Mouse (Mus musculus): Measurements from ENCODE around the gene Paqr8. TPM values are rescaled to one million over a fixed set of nuclear protein-coding genes. Genes with fewer than 3 reads are reported as not detected.

The Paqr8 gene
- polyA plus RNA-seq, 1 experiment from 2014 or later = 5.0 TPM

GRCm38 (mm10) chr1:20981764-20982163, 91.4 kb downstream of the Paqr8 start:
- H3K4me1 ChIP-seq = no peaks in the 10 kb centered on the region

GRCm38 (mm10) chr1:20984103-20984502, 93.7 kb downstream of the Paqr8 start:
- no peak for ATAC-seq (ENCODE audit: borderline replicate concordance, extremely low read depth, low FRiP score, low TSS enrichment)
- no peaks in the 10 kb centered on the region for H3K27me3 ChIP-seq
- no peak overlapping the region for H3K4me3 ChIP-seq
- no peak overlapping the region for H3K9ac ChIP-seq
- no peak overlapping the region for H3K27ac ChIP-seq
- no peak overlapping the region for H3K4me2 ChIP-seq
- WGBS = 64% methylated on average over 2 of the region's 2 CpGs
- H3K9me3 ChIP-seq = no peaks in the 10 kb centered on the region
- H3K4me1 ChIP-seq = no peaks in the 10 kb centered on the region
- H3K36me3 ChIP-seq = no peaks in the 10 kb centered on the region

More at GRCm38 (mm10) chr1:20981764-20982163, 91.4 kb downstream of the Paqr8 start:
- H3K4me3 ChIP-seq = no peak overlapping the region
- WGBS = 78% methylated on average over 6 of the region's 6 CpGs
- no peaks in the 10 kb centered on the region for H3K36me3 ChIP-seq
- no peak for ATAC-seq (ENCODE audit: borderline replicate concordance, extremely low read depth, low FRiP score, low TSS enrichment)
- no peaks in the 10 kb centered on the region for H3K27me3 ChIP-seq
- no peaks in the 10 kb centered on the region for H3K9me3 ChIP-seq
- H3K9ac ChIP-seq = no peak overlapping the region
- H3K27ac ChIP-seq = no peak overlapping the region
- no peak overlapping the region for H3K4me2 ChIP-seq

- no peak for ATAC-seq (ENCODE audit: borderline replicate concordance, extremely low read depth, low FRiP score, low TSS enrichment)
- WGBS = 66% methylated on average over 4 of the region's 4 CpGs
- H3K9ac ChIP-seq = no peak overlapping the region
Observed at GRCm38 (mm10) chr1:20984582-20984981, 94.2 kb downstream of the Paqr8 start.

GRCm38 (mm10) chr1:20986378-20987056, 96.1 kb downstream of the Paqr8 start:
- Histone ChIP-seq H3K36me3 (no peaks in the 10 kb centered on the region), H3K4me3 (no peak overlapping the region), H3K27me3 (no peaks in the 10 kb centered on the region), H3K4me2 (no peak overlapping the region), H3K9me3 (no peaks in the 10 kb centered on the region), H3K27ac (no peak overlapping the region), H3K4me1 (no peaks in the 10 kb centered on the region), H3K9ac (no peak overlapping the region)
- WGBS = 73% methylated on average over 10 of the region's 10 CpGs
- ATAC-seq (ENCODE audit: borderline replicate concordance, extremely low read depth, low FRiP score, low TSS enrichment) = no peak

More at GRCm38 (mm10) chr1:20984582-20984981, 94.2 kb downstream of the Paqr8 start:
- H3K27me3 ChIP-seq = no peaks in the 10 kb centered on the region
- H3K9me3 ChIP-seq = no peaks in the 10 kb centered on the region
- H3K4me3 ChIP-seq = no peak overlapping the region
- H3K4me1 ChIP-seq = no peaks in the 10 kb centered on the region
- H3K36me3 ChIP-seq = no peaks in the 10 kb centered on the region
- no peak overlapping the region for H3K27ac ChIP-seq
- no peak overlapping the region for H3K4me2 ChIP-seq

Other genes starting within 250 kb of the Paqr8 start
- gene Il17a, start 159.7 kb upstream of the Paqr8 start, polyA plus RNA-seq (2015; fragmentation: Nextera tagmentation; extraction: Ambion mirVana) = not detected in 2 replicates
- not detected in 2 replicates for gene Il17f, start 100.0 kb upstream of the Paqr8 start, polyA plus RNA-seq (2015; fragmentation: Nextera tagmentation; extraction: Ambion mirVana)
- 174 TPM in 2 replicates for gene Mcm3, start 70.3 kb upstream of the Paqr8 start, polyA plus RNA-seq (2015; fragmentation: Nextera tagmentation; extraction: Ambion mirVana)
- gene Efhc1, start 61.0 kb downstream of the Paqr8 start, polyA plus RNA-seq (2015; fragmentation: Nextera tagmentation; extraction: Ambion mirVana) = 5.2 and 5.3 TPM in 2 replicates
- gene Tram2, start 188.6 kb downstream of the Paqr8 start, polyA plus RNA-seq (2015; fragmentation: Nextera tagmentation; extraction: Ambion mirVana) = 7.3 and 8.0 TPM in 2 replicates

Measured in lung, embryonic 15.5 days (tissue).